Mouse (Mus musculus): Measurements from ENCODE around the gene Thsd4. TPM values are rescaled to one million over a fixed set of nuclear protein-coding genes. Genes with fewer than 3 reads are reported as not detected.

The Thsd4 gene
- total and polyA plus RNA-seq, 2 experiments from 2014 or later = 4.9 to 15.3 TPM

GRCm38 (mm10) chr9:60529348-60530243, 7.8 kb upstream of the Thsd4 start:
- no peaks in the 10 kb centered on the region for H3K9me3 ChIP-seq (ENCODE audit: low read length)
- 87% methylated on average over 10 of the region's 10 CpGs for WGBS
- no peak for ATAC-seq
- H3K27me3 ChIP-seq (ENCODE audit: insufficient read depth, low read length) = no peaks in the 10 kb centered on the region
- no peaks in the 10 kb centered on the region for H3K36me3 ChIP-seq (ENCODE audit: insufficient read depth, low read length)
- H3K4me2 ChIP-seq (ENCODE audit: low read depth, low read length) = no peak overlapping the region
- TF ChIP-seq CTCF (IDR thresholded peaks at IDR 0.05; ENCODE audit: low read depth) = no peak
- no peak overlapping the region for H3K4me3 ChIP-seq (ENCODE audit: low read length)
- H3K9ac ChIP-seq (replicated peaks; ENCODE audit: low read length) = no peak overlapping the region
- no peak overlapping the region for H3K27ac ChIP-seq
- no peak for DNase-seq (ENCODE audit: low spot score)
- no peaks in the 10 kb centered on the region for H3K4me1 ChIP-seq (ENCODE audit: insufficient read depth, low read length)

GRCm38 (mm10) chr9:60528269-60528668, 6.4 kb upstream of the Thsd4 start:
- H3K9me3 ChIP-seq (ENCODE audit: low read length) = no peaks in the 10 kb centered on the region
- ATAC-seq = no peak
- H3K27ac ChIP-seq = no peak overlapping the region
- DNase-seq (ENCODE audit: low spot score) = no peak
- 62% methylated on average over 3 of the region's 3 CpGs for WGBS
- H3K4me2 ChIP-seq (ENCODE audit: low read depth, low read length) = no peak overlapping the region
- H3K9ac ChIP-seq (replicated peaks; ENCODE audit: low read length) = no peak overlapping the region
- H3K36me3 ChIP-seq (ENCODE audit: insufficient read depth, low read length) = no peaks in the 10 kb centered on the region
- no peaks in the 10 kb centered on the region for H3K27me3 ChIP-seq (ENCODE audit: insufficient read depth, low read length)
- no peaks in the 10 kb centered on the region for H3K4me1 ChIP-seq (ENCODE audit: insufficient read depth, low read length)
- TF ChIP-seq CTCF (IDR thresholded peaks at IDR 0.05; ENCODE audit: low read depth) = no peak
- H3K4me3 ChIP-seq (ENCODE audit: low read length) = no peak overlapping the region

GRCm38 (mm10) chr9:60527836-60528235, 6.0 kb upstream of the Thsd4 start:
- H3K4me3 ChIP-seq (ENCODE audit: low read length) = no peak overlapping the region

DNA sequence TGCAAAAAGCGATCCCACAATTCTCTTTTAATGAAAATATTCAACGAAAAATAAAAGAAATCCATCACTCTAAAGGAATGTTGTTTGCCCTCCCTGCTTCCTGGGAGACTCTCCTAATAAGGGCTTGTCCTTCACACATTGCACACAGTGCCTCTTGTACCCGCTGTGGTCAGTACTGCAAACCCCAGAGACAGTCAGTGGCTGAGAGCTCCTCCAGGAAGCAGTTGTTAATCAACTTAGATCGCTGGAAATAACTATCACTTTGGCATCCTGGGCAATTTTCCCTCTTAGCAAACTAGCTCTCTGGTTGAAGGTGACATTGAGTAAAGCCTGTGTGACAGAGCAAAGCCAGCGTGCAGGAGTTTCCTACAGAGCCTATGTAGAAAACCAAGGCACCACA, 5.2 kb upstream of the Thsd4 start:
- Histone ChIP-seq H3K27me3 (ENCODE audit: insufficient read depth, low read length) (no peaks in the 10 kb centered on the region), H3K4me2 (ENCODE audit: low read depth, low read length) (no peak overlapping the region), H3K4me1 (ENCODE audit: insufficient read depth, low read length) (no peaks in the 10 kb centered on the region), H3K36me3 (ENCODE audit: insufficient read depth, low read length) (no peaks in the 10 kb centered on the region), H3K9me3 (ENCODE audit: low read length) (no peaks in the 10 kb centered on the region), H3K27ac (no peak overlapping the region), H3K4me3 (ENCODE audit: low read length) (no peak overlapping the region), H3K9ac (replicated peaks; ENCODE audit: low read length) (no peak overlapping the region)
- ATAC-seq (no peak), DNase-seq (ENCODE audit: low spot score) (no peak)
- TF ChIP-seq CTCF (IDR thresholded peaks at IDR 0.05; ENCODE audit: low read depth) = no peak
- 68% methylated on average over 5 of the region's 5 CpGs for WGBS

More at GRCm38 (mm10) chr9:60527836-60528235, 6.0 kb upstream of the Thsd4 start:
- Histone ChIP-seq H3K9ac (replicated peaks; ENCODE audit: low read length) (no peak overlapping the region), H3K27ac (no peak overlapping the region), H3K9me3 (ENCODE audit: low read length) (no peaks in the 10 kb centered on the region), H3K4me2 (ENCODE audit: low read depth, low read length) (no peak overlapping the region), H3K4me1 (ENCODE audit: insufficient read depth, low read length) (no peaks in the 10 kb centered on the region), H3K27me3 (ENCODE audit: insufficient read depth, low read length) (no peaks in the 10 kb centered on the region), H3K36me3 (ENCODE audit: insufficient read depth, low read length) (no peaks in the 10 kb centered on the region)
- DNase-seq (ENCODE audit: low spot score) (no peak), ATAC-seq (no peak)
- TF ChIP-seq CTCF (IDR thresholded peaks at IDR 0.05; ENCODE audit: low read depth) = no peak
- 88% methylated on average over 2 of the region's 2 CpGs for WGBS

DNA sequence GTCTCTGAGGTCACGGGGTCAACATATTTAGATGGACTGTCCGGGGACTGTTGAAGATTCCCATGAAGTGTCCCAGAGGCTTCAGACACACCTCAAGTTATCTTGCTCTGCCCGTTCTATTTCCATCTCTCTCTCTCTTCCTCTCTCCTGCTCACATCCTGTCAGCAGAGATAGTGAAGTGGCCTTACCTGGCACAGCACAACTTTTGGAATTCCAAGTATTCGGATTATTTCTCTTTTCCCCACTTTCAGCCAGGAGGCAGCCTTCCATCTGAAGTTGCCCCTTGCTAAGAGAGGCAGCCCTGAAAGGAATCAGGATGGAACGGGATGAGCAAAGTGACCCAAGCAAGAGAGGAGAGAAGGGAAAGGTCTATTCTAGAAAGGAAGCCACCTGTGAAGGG, 4.3 kb upstream of the Thsd4 start:
- 75% methylated on average over 5 of the region's 5 CpGs for WGBS
- Histone ChIP-seq H3K36me3 (ENCODE audit: insufficient read depth, low read length) (no peaks in the 10 kb centered on the region), H3K9ac (replicated peaks; ENCODE audit: low read length) (no peak overlapping the region), H3K27me3 (ENCODE audit: insufficient read depth, low read length) (peaks cover 1% of the 10 kb centered on the region; the same call in 1 of the 2 replicates), H3K27ac (no peak overlapping the region), H3K4me2 (ENCODE audit: low read depth, low read length) (no peak overlapping the region), H3K9me3 (ENCODE audit: low read length) (no peaks in the 10 kb centered on the region), H3K4me1 (ENCODE audit: insufficient read depth, low read length) (no peaks in the 10 kb centered on the region), H3K4me3 (ENCODE audit: low read length) (no peak overlapping the region)
- DNase-seq (ENCODE audit: low spot score) = no peak
- no peak for ATAC-seq
- no peak for TF ChIP-seq CTCF (IDR thresholded peaks at IDR 0.05; ENCODE audit: low read depth)

- Histone ChIP-seq H3K27me3 (ENCODE audit: insufficient read depth, low read length) (peaks cover 11% of the 10 kb centered on the region; the same call in 1 of the 2 replicates), H3K9me3 (ENCODE audit: low read length) (no peaks in the 10 kb centered on the region), H3K27ac (no peak overlapping the region), H3K4me2 (ENCODE audit: low read depth, low read length) (peak overlapping the region; percentile 69), H3K4me1 (ENCODE audit: insufficient read depth, low read length) (no peaks in the 10 kb centered on the region; the same call in 1 of the 2 replicates), H3K9ac (replicated peaks; ENCODE audit: low read length) (no peak overlapping the region), H3K4me3 (ENCODE audit: low read length) (no peak overlapping the region), H3K36me3 (ENCODE audit: insufficient read depth, low read length) (no peaks in the 10 kb centered on the region)
- TF ChIP-seq CTCF (IDR thresholded peaks at IDR 0.05; ENCODE audit: low read depth) = no peak
- ATAC-seq (no peak), DNase-seq (ENCODE audit: low spot score) (no peak)
- 48% methylated on average over 5 of the region's 5 CpGs for WGBS
Measured at GRCm38 (mm10) chr9:60521143-60521542, 703 bp downstream of the Thsd4 start.

- Histone ChIP-seq H3K9ac (replicated peaks; ENCODE audit: low read length) (no peak overlapping the region), H3K27ac (no peak overlapping the region), H3K27me3 (ENCODE audit: insufficient read depth, low read length) (peaks cover 11% of the 10 kb centered on the region; the same call in 1 of the 2 replicates), H3K36me3 (ENCODE audit: insufficient read depth, low read length) (no peaks in the 10 kb centered on the region), H3K4me1 (ENCODE audit: insufficient read depth, low read length) (no peaks in the 10 kb centered on the region; the same call in 1 of the 2 replicates), H3K9me3 (ENCODE audit: low read length) (no peaks in the 10 kb centered on the region), H3K4me2 (ENCODE audit: low read depth, low read length) (no peak overlapping the region), H3K4me3 (ENCODE audit: low read length) (no peak overlapping the region)
- 19% methylated on average over 3 of the region's 3 CpGs for WGBS
- ATAC-seq = no peak
- TF ChIP-seq CTCF (IDR thresholded peaks at IDR 0.05; ENCODE audit: low read depth) = no peak
- DNase-seq (ENCODE audit: low spot score) = no peak
Measured at GRCm38 (mm10) chr9:60519601-60520000, 2.2 kb downstream of the Thsd4 start.

All from hindbrain, postnatal 0 days (tissue).